Mouse (Mus musculus) megakaryocyte-erythroid progenitor cell, adult 5-6 weeks (primary cell): ENCODE measurements around the gene Akna. TPM values are rescaled to one million over a fixed set of nuclear protein-coding genes. Genes with fewer than 3 reads are reported as not detected.

Experiments
- ATAC-seq: replicated peaks from 2 replicates; pipeline ENCODE4 v1.8.0; 2016; ENCODE audit warnings: mild to moderate bottlenecking, inconsistent platforms; ENCODE audit not compliant: severe bottlenecking, poor library complexity, low FRiP score, low TSS enrichment
- total RNA-seq, 2 experiments: library from RNA; stranded (forward) in 1 of 2; stranded (reverse) in 1 of 2; fragments of 200-1000, 215-1000 nt in 1 of 2; fragments of >200 nt in 1 of 2; fragmentation: Nextera tagmentation in 1 of 2; gene quantifications; 2 replicates each; pipeline ENCODE4 v1.2.3; 2014 to 2017

Akna gene
- total RNA-seq, 2 experiments from 2014 or later = 5.7 to 29.6 TPM

- no peak for ATAC-seq
These were observed 8.1 kb upstream of the Akna start for GRCm38 (mm10) chr4:63411222-63411621.

DNA sequence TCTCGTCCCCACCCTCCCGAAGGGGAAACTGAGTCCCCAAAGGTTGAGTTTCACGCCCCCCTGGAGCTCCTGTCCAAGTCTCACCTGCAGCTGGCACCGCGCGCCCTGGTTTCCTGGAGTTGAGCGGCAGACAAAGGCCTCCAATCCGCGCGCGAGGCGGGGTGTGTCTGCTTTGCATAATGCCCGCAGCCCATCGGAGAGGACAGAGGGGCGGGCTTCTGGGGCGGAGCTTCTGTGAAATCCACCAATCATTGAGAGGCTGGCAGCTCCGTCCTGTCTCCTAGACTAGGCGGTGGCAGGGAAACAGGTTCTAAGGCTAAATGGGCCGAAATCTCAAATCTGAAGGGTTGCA is 7.4 kb upstream of the Akna start:
- peak; percentile 93 for ATAC-seq

- peak; percentile 67 for ATAC-seq
These were observed 6.9 kb upstream of the Akna start for GRCm38 (mm10) chr4:63409908-63410582.

DNA sequence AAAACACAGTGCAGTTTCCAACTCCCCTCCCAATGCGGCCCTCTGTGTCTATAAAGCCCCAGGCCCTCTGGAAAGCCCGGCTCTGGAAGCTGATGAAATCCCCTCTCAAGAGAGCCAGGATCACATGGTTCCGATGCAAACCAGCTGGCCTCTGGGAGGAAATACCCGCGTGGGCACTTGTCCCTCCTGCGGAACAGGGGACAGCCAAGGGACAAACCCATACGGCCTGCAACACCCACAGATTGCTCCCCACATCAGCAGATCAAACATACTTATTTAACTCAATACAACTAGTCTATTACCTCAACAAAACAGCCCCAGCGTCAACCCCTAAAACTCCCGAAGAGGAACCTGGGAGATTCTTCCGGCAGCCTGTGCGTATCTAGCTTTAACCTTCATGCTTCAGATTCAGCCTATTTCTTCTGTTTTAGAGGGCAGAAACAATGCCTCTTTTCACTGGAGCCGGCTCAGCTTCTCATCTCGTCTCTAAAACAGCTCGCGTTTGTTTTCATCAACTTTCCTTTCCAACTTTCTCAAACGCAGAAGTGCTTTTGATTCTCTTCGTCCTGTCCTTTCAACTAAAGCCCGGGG is 6.3 kb upstream of the Akna start:
- ATAC-seq = no peak

DNA sequence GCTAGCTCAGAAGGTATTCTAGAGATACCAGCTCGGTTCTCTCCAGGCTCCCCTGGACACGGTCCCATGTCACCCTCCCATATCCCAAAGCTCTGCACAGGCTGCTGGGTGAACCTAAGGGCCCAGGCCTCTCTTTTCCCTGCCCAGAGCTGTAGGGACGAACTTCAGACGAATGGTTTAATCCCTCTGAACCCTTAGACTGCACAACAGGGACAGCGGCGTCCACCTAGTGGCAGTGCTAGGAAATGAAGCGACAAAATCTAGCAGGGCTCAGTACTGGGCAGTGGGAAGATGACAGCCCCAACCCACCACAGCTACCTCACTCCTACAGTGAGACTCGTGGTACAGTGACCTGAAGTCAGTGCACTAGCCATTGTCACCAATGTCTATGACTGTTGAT is 5.5 kb upstream of the Akna start:
- peak; percentile 49 for ATAC-seq

GRCm38 (mm10) chr4:63408247-63408646 is 5.1 kb upstream of the Akna start:
- no peak for ATAC-seq

DNA sequence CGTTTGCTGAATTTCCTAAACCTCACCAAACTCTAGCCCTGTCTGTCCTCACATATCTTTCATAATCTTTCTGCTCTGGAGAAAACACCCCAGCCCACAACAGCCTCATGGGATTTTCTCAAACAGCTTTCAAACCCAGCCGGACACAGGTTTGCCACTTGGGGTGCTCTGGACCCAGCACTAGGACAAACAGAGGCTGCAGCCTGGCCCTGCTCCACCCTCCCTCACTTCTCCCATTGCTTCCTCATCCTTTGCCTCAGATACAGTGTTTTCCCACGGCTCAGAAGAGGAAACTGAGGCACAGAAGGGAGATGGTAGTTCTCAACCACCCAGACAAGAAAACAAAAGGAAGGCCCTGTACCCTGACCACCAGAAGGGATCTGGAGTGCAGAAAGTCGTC is 2.5 kb upstream of the Akna start:
- ATAC-seq = no peak

DNA sequence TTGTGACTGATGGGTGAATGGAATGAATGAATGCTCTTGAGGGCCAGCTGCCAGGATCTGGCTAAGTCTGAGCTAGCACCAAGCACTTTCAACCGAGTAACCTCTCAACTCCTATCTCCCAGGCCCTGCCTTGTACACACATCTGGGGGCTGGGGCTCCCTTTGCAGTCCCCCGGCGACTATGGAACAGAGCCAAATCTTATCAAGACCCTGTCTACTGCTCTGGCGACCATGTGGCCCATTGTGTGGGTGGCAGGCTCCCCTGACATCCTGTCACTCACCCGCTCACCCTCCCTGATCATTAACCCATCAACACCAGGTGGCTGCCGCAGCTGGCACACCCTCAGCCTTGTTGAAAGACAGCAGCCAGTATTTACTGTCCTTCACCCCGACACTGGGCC is 1.9 kb upstream of the Akna start:
- peak; percentile 56 for ATAC-seq

GRCm38 (mm10) chr4:63404205-63404604 is 1.1 kb upstream of the Akna start:
- ATAC-seq = no peak

GRCm38 (mm10) chr4:63402558-63402957 is 596 bp downstream of the Akna start:
- no peak for ATAC-seq

DNA sequence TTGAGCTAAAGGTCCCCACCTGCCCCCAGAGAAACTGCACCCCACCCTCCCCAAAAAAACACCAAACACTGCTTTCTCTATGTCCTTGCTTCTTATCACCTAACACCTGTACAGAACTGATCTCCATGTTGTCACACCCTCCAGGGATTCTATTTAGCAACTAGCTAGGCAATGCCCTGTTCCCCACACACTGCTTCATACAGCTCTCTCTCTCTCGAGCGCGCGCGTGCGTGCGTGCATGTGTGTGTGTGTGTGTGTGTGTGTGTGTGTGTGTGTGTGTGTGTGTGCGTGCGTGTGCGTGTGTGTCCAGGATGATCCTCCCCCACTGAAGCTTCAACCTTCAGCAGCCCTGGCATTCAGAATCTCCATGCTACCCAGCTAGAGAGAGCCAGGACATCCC is 1.1 kb downstream of the Akna start:
- peak; percentile 33; the same call in 1 of the 2 replicates for ATAC-seq

DNA sequence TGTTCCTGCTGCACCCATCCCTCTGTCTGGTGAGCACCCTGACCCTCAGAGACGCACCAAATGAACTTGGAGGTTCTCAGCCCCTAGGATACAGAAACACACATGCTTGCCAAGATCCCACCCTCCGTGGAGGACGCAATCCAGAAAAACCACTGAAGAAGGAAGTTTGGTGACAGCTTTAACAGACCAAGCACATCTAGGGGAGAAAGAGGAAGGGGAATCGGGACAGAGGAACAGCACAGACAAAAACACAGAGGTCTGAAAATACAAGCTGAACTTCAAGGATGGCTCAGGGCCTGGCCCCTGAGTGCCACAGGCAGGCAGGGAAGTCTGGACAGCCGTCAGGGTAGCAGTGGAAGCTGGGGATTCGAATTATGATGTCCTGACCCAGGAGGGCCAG is 1.5 kb downstream of the Akna start:
- no peak for ATAC-seq

GRCm38 (mm10) chr4:63400541-63401306 is 2.4 kb downstream of the Akna start:
- no peak for ATAC-seq

- no peak for ATAC-seq
These were observed 3.4 kb downstream of the Akna start for GRCm38 (mm10) chr4:63399691-63400270.

DNA sequence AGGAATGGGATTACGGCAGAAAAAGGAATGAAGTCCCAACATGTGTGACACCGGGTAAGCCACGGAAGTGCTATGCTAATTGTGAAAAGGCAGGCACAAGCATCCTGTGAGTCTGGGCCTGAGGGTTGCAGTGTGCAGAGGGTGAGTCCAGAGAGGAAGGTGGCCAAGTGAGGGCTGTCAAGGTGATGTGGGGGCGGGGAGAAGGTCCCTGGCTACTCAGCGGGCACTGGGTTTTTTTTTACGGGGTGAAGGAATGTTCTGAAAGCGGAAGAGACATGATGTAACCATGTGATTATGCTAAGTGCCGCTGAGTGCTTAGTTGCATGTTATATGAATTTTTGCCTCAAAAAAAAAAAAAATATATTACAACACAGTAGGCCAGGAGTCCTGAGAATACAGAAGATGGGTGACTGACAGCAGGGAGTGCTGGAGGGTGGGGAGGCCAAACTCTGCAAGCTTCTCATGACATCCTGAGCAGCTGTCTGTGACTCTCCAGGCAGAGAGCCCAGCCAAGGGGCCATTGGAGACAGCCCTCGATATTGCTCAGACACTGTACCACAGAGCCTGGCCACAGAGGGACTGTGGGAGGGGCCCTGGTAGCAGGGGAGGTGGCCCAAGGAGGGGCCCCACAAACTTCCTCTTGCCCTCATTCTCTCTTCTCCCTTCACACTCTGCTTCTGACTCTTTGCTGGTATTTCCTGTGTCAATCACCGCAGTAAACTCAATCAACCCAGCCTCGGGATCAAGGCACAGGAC is 4.1 kb downstream of the Akna start:
- ATAC-seq = peak; percentile 43

GRCm38 (mm10) chr4:63397981-63398537 is 5.1 kb downstream of the Akna start:
- no peak for ATAC-seq

DNA sequence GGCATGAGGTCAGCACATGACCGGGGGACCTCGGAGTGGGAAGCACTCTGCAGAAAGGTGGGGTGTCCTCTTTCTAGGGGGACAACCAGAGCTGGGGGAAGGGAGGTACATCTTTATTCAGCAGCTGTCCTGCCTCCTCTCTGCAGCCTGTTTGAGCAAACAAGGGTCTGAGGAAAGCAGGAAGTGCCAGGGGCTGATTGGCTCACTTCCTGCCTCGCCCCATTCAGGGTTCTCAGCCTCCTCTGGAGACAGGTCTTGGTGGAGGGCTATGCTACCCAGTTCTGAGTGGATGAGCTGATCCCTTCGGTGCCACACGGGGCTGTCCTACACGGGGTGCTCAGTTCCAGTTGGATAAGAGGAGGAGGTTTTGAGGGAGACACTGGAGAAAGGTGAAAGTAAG is 11.8 kb downstream of the Akna start:
- ATAC-seq = no peak

- ATAC-seq = peak; percentile 72
These were observed 13.1 kb downstream of the Akna start for GRCm38 (mm10) chr4:63389887-63390528.
